Mouse (Mus musculus) lung, adult 18-20 months (tissue): ENCODE data around the gene Rcan1.

Experiments
- DNase-seq, 2 experiments: peaks; one replicate each; pipeline ENCODE4 v3.0.0; 2022; ENCODE audit warnings: mixed read lengths in 2 of 2

Gene Rcan1

DNA sequence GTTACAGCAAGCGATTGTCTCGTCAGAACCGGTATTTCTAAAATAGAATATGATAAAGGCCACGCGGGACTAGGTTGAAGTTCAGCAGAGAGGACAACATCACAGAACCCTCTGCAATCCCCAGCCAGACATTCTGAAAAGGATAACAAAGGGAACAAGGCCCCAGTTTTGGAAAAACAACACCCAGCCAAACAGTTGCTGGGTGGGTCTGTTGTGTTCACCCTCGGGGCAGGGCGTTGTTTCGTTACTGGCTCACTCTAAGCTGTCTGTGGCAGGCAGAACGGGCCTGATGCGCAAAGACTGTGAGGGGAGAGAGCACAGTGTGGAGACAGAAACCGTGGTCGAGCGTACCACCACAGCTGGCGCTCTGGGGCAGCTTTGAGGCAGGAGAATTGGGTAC lies 2.2 kb downstream of the Rcan1 start:
- DNase-seq: no peak

- DNase-seq: no peak
These were observed 3.6 kb downstream of the Rcan1 start for GRCm38 (mm10) chr16:92467041-92467440.

DNA sequence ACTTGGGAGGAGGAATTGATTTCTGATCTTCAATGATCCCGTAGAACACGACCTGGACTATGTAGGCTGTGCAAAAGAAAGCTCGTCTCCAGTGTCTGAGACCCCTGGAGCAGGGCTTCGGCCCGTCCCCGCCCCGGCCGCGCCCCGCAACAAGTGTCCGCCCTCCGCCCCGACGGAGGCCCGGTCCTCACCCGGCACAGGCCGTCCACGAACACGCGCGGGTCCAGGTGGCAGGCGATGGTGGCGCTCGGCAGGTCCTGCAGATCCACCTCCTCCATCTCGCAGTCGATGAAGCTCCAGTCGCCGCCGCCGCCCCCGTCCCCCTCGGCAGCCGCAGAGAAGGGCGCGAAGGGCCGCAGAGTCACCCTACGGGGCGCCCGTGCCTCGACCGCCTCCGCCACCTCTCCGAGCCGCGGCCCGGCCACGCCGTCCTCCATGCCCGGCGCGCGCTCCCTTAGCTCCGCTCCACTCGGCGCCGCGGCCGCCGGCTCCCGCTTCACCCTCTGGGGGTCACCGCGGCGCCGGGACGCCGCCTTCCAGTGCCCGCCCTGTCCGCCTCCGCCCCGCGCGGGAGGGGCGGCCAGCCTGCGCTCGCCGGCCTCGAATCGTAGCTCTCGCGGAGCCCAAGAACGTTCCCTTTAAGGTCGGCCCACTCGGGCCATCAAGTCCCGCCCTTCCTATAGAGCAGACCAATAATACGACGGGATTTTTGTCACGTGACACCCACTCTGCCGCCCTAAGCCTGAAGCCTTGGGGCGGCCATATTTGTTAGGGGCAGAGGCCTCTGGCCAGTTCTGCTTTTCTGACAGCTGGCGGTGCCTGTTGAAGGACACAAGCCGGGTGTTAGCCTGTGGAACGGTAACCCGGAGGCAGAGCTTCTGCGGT lies 4.8 kb downstream of the Rcan1 start:
- peak; percentile 98 for DNase-seq

- no peak for DNase-seq
These were observed 5.4 kb downstream of the Rcan1 start for GRCm38 (mm10) chr16:92465226-92465625.

GRCm38 (mm10) chr16:92464390-92464972 lies 6.2 kb downstream of the Rcan1 start:
- peak; percentile 46 to 64 for DNase-seq

GRCm38 (mm10) chr16:92461412-92461811 lies 9.3 kb downstream of the Rcan1 start:
- DNase-seq: no peak

GRCm38 (mm10) chr16:92457594-92457993 lies 13.1 kb downstream of the Rcan1 start:
- peak; percentile 61 to 69 for DNase-seq

GRCm38 (mm10) chr16:92455969-92456368 lies 14.7 kb downstream of the Rcan1 start:
- no peak for DNase-seq

- DNase-seq: no peak
These were observed 15.2 kb downstream of the Rcan1 start for GRCm38 (mm10) chr16:92455488-92455887.

DNA sequence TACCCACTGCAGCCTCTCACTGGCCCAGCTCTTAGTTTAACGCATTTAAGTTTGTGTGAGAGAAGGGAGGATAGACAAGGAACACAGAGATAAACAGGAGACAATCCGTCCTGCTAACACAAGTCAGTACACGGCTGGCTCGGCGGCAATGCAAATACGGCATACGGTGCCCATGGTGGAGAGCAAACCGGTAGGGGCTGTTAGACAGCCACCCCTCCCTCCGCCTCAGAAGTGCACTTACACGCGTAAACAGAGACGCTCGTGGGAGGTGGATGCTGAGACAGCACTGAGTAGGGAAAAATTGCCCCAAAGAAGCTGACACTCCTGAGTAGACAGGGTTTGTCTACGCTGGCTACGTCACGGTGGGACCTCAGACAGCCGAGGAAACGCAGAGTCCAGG lies 16.2 kb downstream of the Rcan1 start:
- no peak for DNase-seq

- DNase-seq: no peak
These were observed 16.7 kb downstream of the Rcan1 start for GRCm38 (mm10) chr16:92454002-92454401.

GRCm38 (mm10) chr16:92452609-92453008 lies 18.1 kb downstream of the Rcan1 start:
- DNase-seq: no peak

- DNase-seq: peak in 1 of 2 experiments; percentile 43
These were observed 19.1 kb downstream of the Rcan1 start for GRCm38 (mm10) chr16:92451516-92452072.

DNA sequence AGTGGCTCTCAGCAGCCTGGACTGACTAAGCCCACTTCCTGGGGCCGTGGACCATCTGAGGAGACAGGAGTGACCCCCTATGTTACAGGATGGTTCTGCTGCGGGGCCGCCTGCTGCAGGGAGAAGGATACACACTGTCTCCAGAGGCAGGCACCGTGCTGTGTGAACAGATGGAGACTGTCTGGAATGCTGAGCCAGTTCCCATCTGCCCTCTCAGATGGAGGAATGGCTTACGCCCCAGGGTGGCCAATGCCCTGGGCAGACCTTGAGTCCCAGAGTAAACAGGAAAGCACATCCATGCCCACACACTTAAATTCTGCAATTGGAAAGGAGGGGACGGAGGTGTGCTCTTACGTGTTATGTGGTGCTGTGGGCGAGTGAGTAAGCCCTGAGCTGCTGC lies 20.3 kb downstream of the Rcan1 start:
- DNase-seq: no peak

DNA sequence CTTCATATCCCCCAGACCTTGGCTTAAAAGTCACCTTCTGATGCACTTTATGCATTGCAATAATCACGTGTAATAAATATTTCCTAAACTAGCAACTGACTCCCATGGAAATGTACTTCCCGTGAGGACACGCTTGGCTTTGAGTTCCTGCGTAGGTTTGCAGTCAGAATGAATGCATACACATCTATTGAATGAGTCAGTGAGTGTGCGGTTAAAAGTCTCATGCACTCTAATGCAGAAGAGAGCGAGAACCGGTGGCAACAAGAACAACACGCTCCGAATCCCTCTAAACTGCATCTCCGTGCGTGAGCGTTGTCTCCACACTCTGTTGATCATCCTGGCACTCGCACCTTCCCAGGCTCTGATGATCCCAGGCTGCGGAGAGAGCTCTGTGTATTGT lies 21.6 kb downstream of the Rcan1 start:
- no peak for DNase-seq

- no peak for DNase-seq
These were observed 25.3 kb downstream of the Rcan1 start for GRCm38 (mm10) chr16:92445377-92445776.

GRCm38 (mm10) chr16:92443644-92444113 lies 27.0 kb downstream of the Rcan1 start:
- peak; percentile 75 to 82 for DNase-seq

DNA sequence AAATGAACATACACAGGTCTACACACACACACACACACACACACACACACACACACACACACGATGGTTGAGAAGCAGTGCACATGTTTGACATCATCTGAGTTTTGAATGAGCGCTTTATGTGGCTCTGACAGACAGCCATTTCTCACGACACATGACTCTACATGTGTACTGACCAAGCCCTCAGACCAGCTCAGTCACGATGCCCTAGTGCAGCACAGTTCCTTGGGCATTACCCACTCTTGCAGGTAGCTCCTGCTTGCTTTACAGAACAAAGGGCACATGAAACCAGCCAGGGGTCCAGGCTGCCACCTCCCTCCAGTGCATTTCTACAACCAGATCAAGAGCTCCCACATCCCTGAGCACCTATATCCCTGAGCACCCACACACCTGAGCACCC lies 27.7 kb downstream of the Rcan1 start:
- DNase-seq: no peak

DNA sequence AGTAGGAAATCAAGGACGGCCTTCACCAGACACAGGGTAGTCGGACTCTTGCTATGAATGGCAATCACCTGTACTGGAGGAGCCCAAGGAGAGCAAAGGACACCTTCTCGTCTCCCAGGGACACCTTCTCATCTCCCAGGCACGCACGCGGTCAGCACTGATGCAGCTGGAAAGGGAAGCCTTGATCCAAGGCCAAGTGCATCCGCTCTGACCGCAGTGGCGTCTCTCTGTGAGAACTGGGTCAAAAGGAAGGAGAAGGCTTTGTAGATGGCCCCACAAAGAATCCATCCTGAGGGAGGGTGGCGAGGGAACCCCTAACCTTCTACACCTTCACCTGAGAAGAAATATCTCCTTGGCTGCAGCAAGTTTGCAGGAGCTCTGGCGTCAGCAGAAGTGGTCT lies 28.5 kb downstream of the Rcan1 start:
- no peak for DNase-seq

DNA sequence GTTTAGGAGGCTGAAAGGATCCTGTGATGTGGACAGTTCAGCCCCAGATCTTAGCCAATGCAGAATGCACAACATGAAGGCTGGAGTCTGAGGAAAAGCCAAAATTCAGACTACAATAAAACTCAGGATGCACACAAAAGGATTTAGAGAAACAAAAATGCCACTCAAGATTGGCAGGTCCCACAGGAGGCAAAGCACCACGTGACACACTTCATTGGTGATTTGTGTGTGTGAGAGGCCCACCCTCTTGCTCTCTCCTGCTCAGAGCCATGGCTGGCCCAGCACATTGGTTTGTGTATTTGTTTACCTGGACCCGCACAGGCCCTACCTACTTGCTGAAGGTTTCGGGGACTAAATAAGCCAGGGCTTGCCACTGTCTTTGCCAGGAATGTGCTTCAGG lies 29.5 kb downstream of the Rcan1 start:
- DNase-seq: no peak

DNA sequence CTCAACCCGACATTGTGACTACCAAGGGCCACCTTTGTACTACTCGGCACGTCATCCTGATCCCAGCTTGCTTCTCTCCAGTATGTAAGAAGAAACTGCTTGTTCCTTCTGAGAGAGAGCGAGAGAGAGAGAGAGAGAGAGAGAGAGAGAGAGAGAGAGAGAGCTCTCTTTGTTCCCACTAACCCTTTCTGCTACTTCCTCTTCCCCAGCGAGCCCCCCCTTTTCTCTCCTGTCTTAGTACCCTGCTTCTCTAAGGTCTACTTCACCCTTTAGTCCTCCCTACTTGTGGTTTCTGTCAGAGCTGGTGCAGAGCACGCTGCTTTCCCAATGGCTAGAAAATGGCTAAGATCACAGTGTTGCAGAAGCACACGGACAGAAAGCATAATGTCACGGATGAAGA lies 30.4 kb downstream of the Rcan1 start:
- no peak for DNase-seq

DNA sequence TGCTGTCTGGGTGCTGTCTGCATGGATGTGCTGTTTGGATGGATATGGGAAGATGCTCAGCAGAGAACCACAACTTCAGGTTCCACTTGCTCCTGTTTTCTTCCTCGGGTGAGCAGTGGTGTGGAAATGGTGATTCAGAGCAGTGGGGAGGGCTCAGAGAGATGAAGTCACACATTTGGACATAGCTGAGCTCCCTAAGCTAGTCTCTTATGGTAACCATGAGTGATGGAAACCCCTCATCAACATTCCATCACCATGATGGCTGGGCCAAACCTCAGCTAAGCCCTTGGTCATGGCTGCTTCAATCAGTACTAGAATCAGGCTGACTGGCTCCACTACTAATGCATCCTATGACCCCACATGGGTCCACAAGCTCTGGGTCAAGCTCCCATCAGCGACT lies 30.9 kb downstream of the Rcan1 start:
- DNase-seq: no peak

GRCm38 (mm10) chr16:92435431-92435985 lies 35.2 kb downstream of the Rcan1 start:
- DNase-seq: no peak

GRCm38 (mm10) chr16:92433176-92433575 lies 37.5 kb downstream of the Rcan1 start:
- DNase-seq: no peak
